Mouse (Mus musculus) embryonic facial prominence, embryonic 13.5 days (tissue): Measurements from ENCODE around the gene Clns1a. TPM values are rescaled to one million over a fixed set of nuclear protein-coding genes. Genes with fewer than 3 reads are reported as not detected.

ENCODE experiments used
- ATAC-seq: fragments of 200-750 bp; cut with Nextera tagmentation; 2 replicates; pipeline ENCODE4 v1.8.0; 2017; ENCODE audit warnings: low read depth; ENCODE audit not compliant: insufficient number of reproducible peaks, insufficient read depth, low FRiP score, low TSS enrichment
- H3K27ac ChIP-seq: fragments of 300-500 bp; sonication (generic); 2 replicates; pipeline ENCODE4 v1.5.1; 2015; ENCODE audit warnings: moderate library complexity, mild to moderate bottlenecking, inconsistent platforms
- H3K27me3 ChIP-seq: fragments of 300-500 bp; sonication (generic); 2 replicates; pipeline ENCODE4 v1.6.1; 2015; ENCODE audit warnings: mild to moderate bottlenecking, inconsistent platforms
- H3K36me3 ChIP-seq: fragments of 300-500 bp; sonication (generic); 2 replicates; pipeline ENCODE4 v1.6.1; 2015; ENCODE audit warnings: mild to moderate bottlenecking, inconsistent platforms
- H3K4me1 ChIP-seq: fragments of 300-500 bp; sonication (generic); 2 replicates; pipeline ENCODE4 v1.6.1; 2015; ENCODE audit warnings: inconsistent platforms
- H3K4me2 ChIP-seq: fragments of 300-500 bp; sonication (generic); 2 replicates; pipeline ENCODE4 v1.6.1; 2015; ENCODE audit warnings: moderate library complexity, mild to moderate bottlenecking, inconsistent platforms
- H3K4me3 ChIP-seq: fragments of 300-500 bp; sonication (generic); 2 replicates; pipeline ENCODE4 v1.5.1; 2015; ENCODE audit warnings: mild to moderate bottlenecking, inconsistent platforms
- H3K9ac ChIP-seq: fragments of 300-500 bp; sonication (generic); 2 replicates; pipeline ENCODE4 v1.6.1; 2015; ENCODE audit warnings: mild to moderate bottlenecking, inconsistent platforms
- H3K9me3 ChIP-seq: fragments of 300-500 bp; sonication (generic); 2 replicates; pipeline ENCODE4 v1.6.1; 2016; ENCODE audit warnings: inconsistent platforms
- WGBS: fragments of 180-500 bp; shearing (Covaris S2); methylation state at CpG from one replicate; pipeline ENCODE4 v1.1.7; 2015; ENCODE audit warnings: mixed read lengths; 5-methylcytosine and 5-hydroxymethylcytosine counted together
- polyA plus RNA-seq: library from polyadenylated mRNA; unstranded; fragments of >200 nt; fragmentation: Nextera tagmentation; extraction: Ambion mirVana; gene quantifications from 2 replicates; pipeline ENCODE4 v1.2.1, GENCODE M21; 2015

Gene Clns1a
- polyA plus RNA-seq, 1 experiment from 2014 or later: 223 TPM

DNA sequence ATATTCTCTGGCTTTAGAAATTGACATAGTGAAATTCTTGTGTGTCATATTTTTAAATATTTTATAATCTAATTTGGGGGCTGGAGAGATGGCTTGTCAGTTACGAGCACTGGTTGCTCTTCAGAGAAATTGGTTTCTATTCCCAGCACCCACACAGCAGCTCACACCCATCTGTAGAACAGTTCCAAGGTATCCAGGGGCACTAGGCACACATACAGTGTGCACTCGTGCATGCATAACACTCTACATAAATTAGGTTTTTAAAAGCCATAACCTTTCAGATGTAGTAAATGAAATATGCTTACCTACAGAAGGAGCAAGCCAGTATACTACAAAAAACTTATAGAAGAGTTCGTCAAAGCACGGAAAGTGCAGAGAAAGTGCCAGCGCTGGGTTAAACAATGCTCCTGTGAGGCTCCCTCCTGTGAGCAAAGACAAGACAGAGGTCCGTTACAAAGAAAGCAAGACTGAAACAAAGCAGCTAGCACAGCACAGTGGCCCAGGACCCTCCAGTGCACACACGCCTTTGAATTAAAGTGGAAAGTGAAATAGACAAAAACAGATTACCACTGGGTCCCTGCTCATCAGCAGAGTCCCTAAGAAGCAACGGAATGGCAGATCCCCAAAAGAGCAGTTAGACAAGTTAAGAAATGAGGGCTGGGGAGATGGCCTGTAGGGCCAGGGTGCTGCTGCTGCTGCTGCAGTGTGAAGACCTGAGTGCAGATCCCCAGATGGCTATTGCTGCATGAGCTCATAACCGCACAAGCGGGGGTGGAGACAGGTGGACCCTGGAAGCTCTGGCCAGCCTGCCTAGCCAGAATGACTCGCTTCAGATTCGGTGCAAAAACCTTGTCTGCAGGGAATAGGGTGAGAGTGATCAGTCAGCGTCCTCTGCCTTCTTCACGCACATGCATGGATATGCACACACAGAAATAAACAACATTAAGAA lies 32.5 kb downstream of the Clns1a start:
- no peak overlapping the region for H3K9ac ChIP-seq
- H3K4me1 ChIP-seq: no peaks in the 10 kb centered on the region
- WGBS: 61% methylated on average over 14 of the region's 14 CpGs
- H3K9me3 ChIP-seq: no peaks in the 10 kb centered on the region
- H3K4me2 ChIP-seq: no peak overlapping the region
- no peaks in the 10 kb centered on the region for H3K27me3 ChIP-seq
- H3K36me3 ChIP-seq: peaks cover 19% of the 10 kb centered on the region
- H3K27ac ChIP-seq: no peak overlapping the region; the same call in 1 of the 2 replicates
- H3K4me3 ChIP-seq: no peak overlapping the region
- ATAC-seq: no peak

DNA sequence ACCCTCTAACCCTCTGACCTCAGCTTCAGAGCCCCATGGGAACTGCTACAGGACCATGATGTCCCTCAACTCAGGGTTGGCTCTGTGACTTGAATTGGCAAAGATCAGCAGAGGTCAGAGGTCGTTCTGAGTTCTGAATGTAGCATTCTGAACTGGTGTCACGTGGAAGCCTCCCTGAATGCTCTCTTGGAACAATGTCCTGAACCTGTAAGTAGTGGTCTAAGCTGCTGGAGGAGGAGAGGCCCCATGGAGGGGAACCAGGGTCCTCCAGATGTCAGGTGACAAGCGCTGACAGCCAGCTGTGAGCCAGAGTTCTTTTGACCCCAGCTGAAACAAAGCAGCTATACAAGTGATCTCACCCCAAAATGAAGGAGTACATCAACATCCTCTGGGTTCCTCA lies 34.0 kb downstream of the Clns1a start:
- Histone ChIP-seq H3K36me3 (peaks cover 15% of the 10 kb centered on the region), H3K4me1 (no peaks in the 10 kb centered on the region), H3K27me3 (no peaks in the 10 kb centered on the region), H3K4me3 (no peak overlapping the region), H3K9ac (no peak overlapping the region), H3K27ac (no peak overlapping the region), H3K4me2 (no peak overlapping the region), H3K9me3 (no peaks in the 10 kb centered on the region)
- 58% methylated on average over 3 of the region's 3 CpGs for WGBS
- ATAC-seq: no peak

DNA sequence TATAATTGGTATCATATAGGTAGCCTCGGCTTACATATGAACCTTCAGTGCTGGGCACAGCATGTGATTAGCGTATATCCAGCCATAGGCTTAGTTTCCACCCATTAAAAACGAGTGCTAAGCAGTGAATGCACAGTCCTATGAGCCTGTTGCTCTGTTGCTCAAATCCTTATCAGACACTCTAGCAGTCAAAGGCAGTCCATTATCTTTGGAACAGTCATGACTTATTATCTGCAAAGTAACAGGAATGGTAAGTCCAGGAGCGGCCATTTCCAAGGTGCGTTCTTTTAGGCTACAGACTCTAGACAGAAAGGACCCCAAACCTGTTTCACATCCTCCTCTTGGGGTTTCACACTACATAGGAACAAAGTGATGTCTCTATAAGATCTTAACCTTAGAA lies 37.2 kb downstream of the Clns1a start:
- ATAC-seq: no peak
- H3K36me3 ChIP-seq: no peaks in the 10 kb centered on the region
- 88% methylated on average over 5 of the region's 5 CpGs for WGBS
- no peak overlapping the region for H3K4me2 ChIP-seq
- peaks cover 10% of the 10 kb centered on the region for H3K4me1 ChIP-seq
- H3K9me3 ChIP-seq: no peaks in the 10 kb centered on the region
- no peak overlapping the region for H3K4me3 ChIP-seq
- H3K27ac ChIP-seq: no peak overlapping the region
- H3K9ac ChIP-seq: no peak overlapping the region
- peaks cover 10% of the 10 kb centered on the region for H3K27me3 ChIP-seq

DNA sequence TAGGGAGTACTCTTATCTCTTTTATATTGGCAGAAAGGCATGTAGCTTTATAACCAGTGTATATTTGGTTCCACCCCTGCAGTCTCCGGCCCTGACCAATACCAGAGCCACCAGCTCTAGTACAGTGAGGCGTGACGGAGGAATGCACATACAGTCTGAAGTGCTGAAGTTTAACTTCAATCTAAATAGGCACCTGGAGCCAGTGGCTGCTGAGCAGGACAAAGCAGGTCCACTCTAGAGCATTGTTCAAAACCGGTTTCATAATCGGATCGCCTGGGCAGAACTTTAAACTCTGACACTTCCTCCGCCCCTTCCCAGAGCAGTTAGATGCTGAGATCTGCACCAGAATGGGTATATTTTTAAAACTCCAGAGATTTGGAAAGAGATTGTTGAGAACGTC lies 38.6 kb downstream of the Clns1a start:
- ATAC-seq: no peak
- H3K4me3 ChIP-seq: no peak overlapping the region
- peaks cover 10% of the 10 kb centered on the region for H3K27me3 ChIP-seq
- H3K27ac ChIP-seq: no peak overlapping the region
- H3K9me3 ChIP-seq: no peaks in the 10 kb centered on the region
- no peak overlapping the region for H3K9ac ChIP-seq
- no peak overlapping the region for H3K4me2 ChIP-seq
- H3K4me1 ChIP-seq: peaks cover 10% of the 10 kb centered on the region
- H3K36me3 ChIP-seq: no peaks in the 10 kb centered on the region
- 83% methylated on average over 8 of the region's 8 CpGs for WGBS

DNA sequence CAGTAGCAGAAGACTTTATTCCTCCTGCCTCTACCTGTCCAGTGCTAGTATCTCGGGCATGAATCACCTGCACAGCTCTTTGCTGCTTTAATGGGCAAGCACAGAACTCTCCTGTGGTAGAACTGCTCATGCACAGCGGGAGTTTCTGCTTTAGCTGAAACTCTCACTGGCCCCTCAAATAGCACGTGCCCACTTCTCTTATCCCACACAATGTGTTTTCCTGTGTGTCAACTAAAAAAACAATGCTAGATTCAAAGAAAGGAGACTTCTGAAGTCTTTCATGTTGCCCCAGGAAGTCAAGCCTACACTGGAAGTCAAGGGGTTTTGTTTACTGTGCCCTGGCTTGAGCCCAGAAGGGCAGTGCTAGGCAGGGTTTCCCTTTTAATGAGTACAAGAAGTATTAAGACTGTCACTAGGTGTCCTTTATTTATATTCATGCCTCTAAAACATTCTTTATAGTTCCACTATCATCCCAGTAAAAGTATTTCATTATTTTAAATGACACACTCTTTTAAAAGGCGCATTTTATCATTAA lies 39.5 kb downstream of the Clns1a start:
- no peak overlapping the region for H3K9ac ChIP-seq
- no peaks in the 10 kb centered on the region for H3K9me3 ChIP-seq
- WGBS: 52% methylated on average over 4 of the region's 4 CpGs
- no peak overlapping the region for H3K27ac ChIP-seq
- no peak overlapping the region for H3K4me3 ChIP-seq
- peaks cover 10% of the 10 kb centered on the region for H3K4me1 ChIP-seq
- H3K36me3 ChIP-seq: no peaks in the 10 kb centered on the region
- peaks cover 10% of the 10 kb centered on the region for H3K27me3 ChIP-seq
- no peak overlapping the region for H3K4me2 ChIP-seq
- ATAC-seq: no peak

DNA sequence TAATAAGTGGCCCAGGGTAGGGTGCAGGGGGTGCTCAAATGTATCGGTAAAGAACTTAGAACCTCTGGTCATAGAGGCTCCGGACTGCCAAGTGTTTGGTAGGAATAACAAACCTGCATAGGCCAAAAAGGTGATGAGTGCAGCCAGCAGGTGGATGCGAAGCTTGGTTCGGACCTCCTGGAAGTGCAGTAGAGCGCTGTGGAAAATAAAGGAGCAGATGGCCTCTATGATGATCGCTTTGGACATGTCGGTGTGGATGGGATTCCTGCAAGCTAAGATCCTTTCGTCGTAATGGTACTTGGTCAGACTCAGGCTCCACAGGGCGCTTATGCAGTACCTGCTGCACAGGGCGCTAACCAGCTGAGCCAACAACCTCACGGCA lies 40.8 kb downstream of the Clns1a start:
- H3K27ac ChIP-seq: no peak overlapping the region
- peaks cover 10% of the 10 kb centered on the region for H3K27me3 ChIP-seq
- peak; percentile 21; the same call in 1 of the 2 replicates for ATAC-seq
- H3K4me2 ChIP-seq: peak overlapping the region; percentile 95
- no peaks in the 10 kb centered on the region for H3K36me3 ChIP-seq
- 7% methylated on average over 12 of the region's 12 CpGs for WGBS
- H3K9ac ChIP-seq: peak overlapping the region; percentile 77
- H3K4me1 ChIP-seq: peaks cover 10% of the 10 kb centered on the region
- no peaks in the 10 kb centered on the region for H3K9me3 ChIP-seq
- peak overlapping the region; percentile 60 for H3K4me3 ChIP-seq

DNA sequence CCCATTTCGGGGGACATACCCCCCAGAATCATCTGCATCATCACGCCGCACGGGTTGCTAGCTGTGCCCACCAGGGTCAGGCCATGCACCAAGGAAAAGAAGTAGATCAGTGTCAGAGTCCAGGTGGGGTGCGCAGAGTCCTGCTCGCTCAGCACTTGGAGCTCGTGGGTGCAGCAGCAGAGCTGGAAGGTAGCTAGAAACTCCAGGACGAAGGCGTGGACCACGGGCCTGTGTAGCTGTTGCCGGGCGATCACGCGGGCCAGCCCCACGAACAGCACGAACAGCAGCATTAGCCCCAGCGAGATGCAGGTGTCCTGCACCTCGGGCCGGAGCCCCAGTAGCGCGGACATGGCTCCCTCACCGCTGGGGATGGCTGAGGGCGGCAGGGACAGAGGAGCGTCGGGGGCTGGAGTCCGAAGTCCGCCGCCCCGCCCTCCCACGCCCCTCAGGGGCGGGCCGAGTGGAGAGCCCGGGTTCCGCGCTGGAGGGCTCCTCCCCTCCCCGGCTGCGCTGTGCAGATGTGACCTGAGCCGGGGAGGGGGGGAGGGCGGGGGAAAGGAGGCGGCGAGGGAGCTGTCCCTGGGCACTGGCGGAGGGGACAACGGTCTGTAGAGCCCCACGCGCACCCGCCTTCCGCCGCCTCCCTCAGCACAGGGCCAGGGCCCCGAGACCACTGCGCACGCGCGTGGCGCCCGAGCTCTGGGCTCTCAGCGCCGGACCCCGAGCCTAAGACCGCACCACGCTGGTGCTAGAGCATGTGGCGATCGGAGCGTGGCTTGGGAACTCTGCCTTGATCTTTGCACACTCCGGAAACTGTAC lies 41.4 kb downstream of the Clns1a start, which contains the start of gene Aqp11:
TSS of gene Aqp11 (minus strand) at position 652 of the 819 bp plus-strand sequence.
- H3K4me3 ChIP-seq: peak within 1 kb of the TSS; percentile 60
- H3K36me3 ChIP-seq: no peaks in the 10 kb centered on the region
- peak within 1 kb of the TSS; percentile 95 for H3K4me2 ChIP-seq
- H3K9ac ChIP-seq: peak within 1 kb of the TSS; percentile 77
- no peaks in the 10 kb centered on the region for H3K9me3 ChIP-seq
- H3K27me3 ChIP-seq: peaks cover 10% of the 10 kb centered on the region
- peak; percentile 91 for ATAC-seq
- H3K27ac ChIP-seq: no peak within 1 kb of the TSS
- WGBS: 2% methylated on average over 52 of the region's 64 CpGs
- H3K4me1 ChIP-seq: peaks cover 10% of the 10 kb centered on the region

DNA sequence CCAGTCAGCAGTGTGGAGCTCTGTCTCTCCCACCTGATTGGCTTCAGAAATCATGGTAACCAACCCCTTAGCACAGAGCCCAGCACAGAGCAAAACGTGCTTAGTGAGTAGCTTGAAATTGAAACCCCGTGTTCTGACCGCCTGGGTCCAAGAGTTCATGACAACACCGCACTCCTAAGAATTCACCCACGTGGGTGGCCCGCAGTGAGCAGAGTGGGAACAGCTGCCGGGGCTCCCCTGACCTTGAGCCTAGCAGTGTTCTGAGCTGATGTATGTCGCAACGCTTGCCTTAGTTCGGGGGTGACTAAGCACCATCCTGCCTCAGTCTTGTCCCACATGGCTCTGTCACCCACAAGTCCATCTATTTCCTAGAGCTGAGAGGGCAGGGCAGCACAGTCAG lies 44.5 kb downstream of the Clns1a start:
- H3K4me2 ChIP-seq: no peak overlapping the region
- no peak for ATAC-seq
- peaks cover 13% of the 10 kb centered on the region for H3K4me1 ChIP-seq
- WGBS: 24% methylated on average over 10 of the region's 10 CpGs
- no peaks in the 10 kb centered on the region for H3K9me3 ChIP-seq
- no peak overlapping the region for H3K9ac ChIP-seq
- peaks cover 10% of the 10 kb centered on the region for H3K27me3 ChIP-seq
- H3K4me3 ChIP-seq: no peak overlapping the region
- no peak overlapping the region for H3K27ac ChIP-seq
- H3K36me3 ChIP-seq: no peaks in the 10 kb centered on the region

DNA sequence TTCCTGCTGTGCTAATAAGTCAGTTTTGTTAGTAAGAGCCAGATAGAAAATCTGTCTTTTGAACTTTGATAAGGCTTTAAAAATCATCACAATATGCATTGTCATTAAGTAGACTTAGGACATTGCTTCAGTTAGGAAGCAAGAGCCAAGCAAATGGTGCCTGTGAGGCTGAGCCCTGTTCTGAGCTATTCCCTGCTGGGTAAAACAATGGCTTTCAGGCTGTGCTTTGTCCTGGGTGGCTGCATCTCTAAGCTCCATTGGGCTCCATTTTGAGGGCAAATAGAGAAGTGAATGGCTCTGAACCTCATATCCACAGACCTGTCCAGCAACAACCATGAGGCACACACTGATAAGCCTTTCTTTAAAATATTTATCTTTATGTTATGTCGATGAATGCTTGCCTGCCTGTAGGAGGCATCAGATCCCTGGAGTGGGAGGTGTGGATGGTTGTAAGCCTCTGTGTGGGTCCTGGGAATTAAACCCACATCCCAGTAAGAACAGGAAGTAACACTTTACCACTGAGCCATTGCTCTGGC lies 45.4 kb downstream of the Clns1a start:
- H3K36me3 ChIP-seq: no peaks in the 10 kb centered on the region
- peaks cover 12% of the 10 kb centered on the region for H3K4me1 ChIP-seq
- WGBS: 21% methylated on average over 1 of the region's 1 CpGs
- no peak for ATAC-seq
- no peak overlapping the region for H3K4me2 ChIP-seq
- H3K9me3 ChIP-seq: no peaks in the 10 kb centered on the region
- no peak overlapping the region for H3K9ac ChIP-seq
- no peak overlapping the region for H3K27ac ChIP-seq
- no peak overlapping the region for H3K4me3 ChIP-seq
- peaks cover 9% of the 10 kb centered on the region for H3K27me3 ChIP-seq

DNA sequence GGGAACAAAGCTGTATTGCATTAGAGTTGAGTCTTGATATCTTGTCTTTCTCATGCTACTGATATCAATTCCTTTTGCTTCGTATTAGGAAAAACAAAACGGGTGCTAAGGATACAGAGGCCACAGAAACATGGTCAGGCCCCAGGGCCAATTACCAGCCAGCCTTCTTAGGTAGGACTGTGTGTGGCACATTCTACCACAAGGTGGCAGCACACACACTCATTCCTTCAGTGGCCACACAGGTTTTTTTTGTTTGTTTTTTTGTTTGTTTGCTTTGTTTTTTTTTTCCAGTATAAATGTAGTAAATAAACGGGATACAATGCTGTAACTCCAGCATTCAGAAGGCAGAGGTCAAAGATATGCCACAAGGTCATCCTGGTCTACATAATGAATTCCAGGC lies 48.9 kb downstream of the Clns1a start:
- H3K4me3 ChIP-seq: no peak overlapping the region
- WGBS: 7% methylated on average over 3 of the region's 3 CpGs
- peak overlapping the region; percentile 26; the same call in 1 of the 2 replicates for H3K4me2 ChIP-seq
- no peaks in the 10 kb centered on the region for H3K36me3 ChIP-seq
- no peak overlapping the region for H3K9ac ChIP-seq
- peaks cover 23% of the 10 kb centered on the region for H3K4me1 ChIP-seq
- ATAC-seq: no peak
- H3K27me3 ChIP-seq: no peaks in the 10 kb centered on the region
- no peak overlapping the region for H3K27ac ChIP-seq
- H3K9me3 ChIP-seq: no peaks in the 10 kb centered on the region

DNA sequence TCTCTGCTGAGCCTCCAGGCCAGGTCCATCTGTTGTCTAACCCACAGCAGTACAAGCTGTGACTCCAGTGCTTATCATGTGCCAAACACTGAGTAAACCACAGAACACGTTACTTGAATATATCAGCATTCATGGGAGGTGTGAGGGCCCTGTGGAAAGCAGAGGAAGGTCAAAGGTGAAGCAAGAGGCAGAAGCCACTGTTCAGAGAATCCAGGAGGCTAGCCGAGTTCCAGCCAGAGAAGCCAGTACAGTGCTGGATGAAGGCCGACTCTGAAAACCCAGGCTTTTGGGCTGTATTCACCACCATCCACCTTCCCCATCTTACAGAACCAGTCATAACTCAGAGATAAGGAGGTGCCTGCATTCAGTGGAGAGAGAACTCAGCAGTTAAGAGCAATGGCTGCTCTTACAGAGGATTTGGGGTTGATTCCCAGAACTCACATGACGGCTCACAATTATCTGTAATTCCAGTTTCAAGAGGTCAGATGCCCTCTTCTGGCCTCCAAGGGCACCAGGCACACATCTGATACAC lies 50.8 kb downstream of the Clns1a start:
- H3K36me3 ChIP-seq: no peaks in the 10 kb centered on the region
- 72% methylated on average over 4 of the region's 4 CpGs for WGBS

More for the DNA sequence above, 50.8 kb downstream of the Clns1a start:
- no peaks in the 10 kb centered on the region for H3K27me3 ChIP-seq
- no peaks in the 10 kb centered on the region for H3K9me3 ChIP-seq
- H3K4me3 ChIP-seq: no peak overlapping the region
- no peak overlapping the region for H3K9ac ChIP-seq
- H3K27ac ChIP-seq: no peak overlapping the region
- H3K4me1 ChIP-seq: peaks cover 23% of the 10 kb centered on the region
- H3K4me2 ChIP-seq: no peak overlapping the region
- no peak for ATAC-seq
